Mouse (Mus musculus): ENCODE data around the gene Macf1.

DNA sequence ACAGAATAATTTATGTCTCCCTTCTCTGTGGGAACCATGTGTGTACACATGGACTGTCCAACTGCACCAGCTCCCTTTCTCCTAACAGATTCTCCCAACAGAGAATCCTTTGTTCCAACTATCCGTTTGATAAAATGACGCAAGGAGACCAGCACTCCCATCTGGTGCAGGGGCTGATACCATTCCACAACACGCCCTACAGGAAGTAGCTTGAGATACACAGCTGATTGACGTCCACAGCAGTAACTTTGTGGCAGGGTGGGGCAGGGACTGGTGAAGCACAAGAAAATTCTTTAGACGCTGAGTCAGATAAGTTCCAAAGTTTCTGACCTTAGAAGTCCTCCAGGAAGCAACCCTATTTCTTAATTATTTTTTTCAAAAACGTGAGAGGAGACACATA is 261.3 kb downstream of the Macf1 start:
- no peak for TF ChIP-seq CTCF (IDR thresholded peaks at IDR 0.05; ENCODE audit: extremely low read depth, insufficient read depth, insufficient read length, insufficient replicate concordance)
- no peak for TF ChIP-seq POLR2A (IDR thresholded peaks at IDR 0.05; ENCODE audit: low read depth, low read length)
